Mouse (Mus musculus): ENCODE measurements at regions not wholly inside any gene's neighbourhood (a gene's known extent, or its start where the extent isn't known, plus 50 kb on each side); places are given as distances from the start of the nearest gene placed in this dataset.

DNA sequence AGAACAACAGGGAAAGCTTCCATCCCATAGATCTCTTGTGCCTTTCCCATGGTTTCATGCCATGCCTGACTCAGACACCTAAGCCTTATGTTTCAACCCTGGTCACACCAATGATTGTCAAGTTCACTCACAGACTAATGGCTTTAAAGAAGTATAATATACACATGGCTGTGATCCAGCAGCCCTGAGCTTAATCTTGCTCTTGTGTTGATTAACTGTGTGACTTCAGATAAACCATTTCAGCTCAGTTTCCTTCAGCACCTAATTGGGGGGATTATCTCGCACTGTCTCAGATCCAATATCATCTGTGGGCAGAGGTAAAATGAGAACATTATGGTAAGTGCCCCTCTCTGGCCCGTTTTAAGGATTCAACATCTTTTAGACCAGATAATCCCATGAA lies 223.9 kb upstream of the Pard3b start:
- H3K4me1 ChIP-seq (replicated peaks): peaks cover 13% of the 10 kb centered on the region
- WGBS: 71% methylated on average over 2 of the region's 2 CpGs
- H3K4me3 ChIP-seq: no peak overlapping the region
- H3K4me2 ChIP-seq: no peak overlapping the region
- no peak for ATAC-seq (ENCODE audit: low FRiP score, low read depth)
- H3K9me3 ChIP-seq: no peaks in the 10 kb centered on the region
- H3K27me3 ChIP-seq: no peaks in the 10 kb centered on the region
- H3K9ac ChIP-seq: no peak overlapping the region
- no peaks in the 10 kb centered on the region for H3K36me3 ChIP-seq
- H3K27ac ChIP-seq (replicated peaks): no peak overlapping the region

DNA sequence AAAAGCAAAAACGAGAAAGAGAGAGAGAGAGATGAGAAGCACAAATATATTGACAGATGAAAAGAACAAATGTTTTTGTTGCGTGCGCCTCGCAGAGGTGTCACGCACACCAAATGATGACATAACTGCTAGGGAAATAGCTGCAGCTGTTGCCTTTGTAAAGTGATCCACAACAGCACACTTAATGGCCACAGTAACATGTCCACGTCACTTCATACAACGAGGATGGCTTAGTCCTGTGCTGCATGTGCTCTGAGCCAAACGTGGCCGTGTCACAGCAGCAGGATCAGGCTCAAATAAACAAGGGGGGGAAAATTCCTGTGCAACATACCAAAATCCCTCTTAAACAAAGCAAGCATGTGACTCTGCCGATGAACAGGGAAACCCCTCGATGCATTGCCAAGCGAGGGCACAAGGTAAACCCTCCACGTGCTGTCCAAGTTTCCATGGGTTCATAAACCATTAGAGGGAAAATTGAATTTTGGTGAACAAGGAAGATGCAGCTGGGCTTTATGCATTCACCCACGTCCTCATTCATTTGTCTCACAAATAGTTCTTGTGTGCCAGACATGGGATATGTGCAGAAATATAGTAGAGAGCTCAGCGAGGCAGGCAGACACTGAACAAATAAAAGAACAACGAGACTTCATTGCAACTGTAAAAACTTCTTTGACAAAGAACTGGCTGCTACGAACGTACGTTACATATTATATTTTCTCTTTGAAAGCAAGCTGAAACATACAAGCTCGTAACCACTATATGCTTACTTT lies 223.0 kb upstream of the Pard3b start:
- H3K27ac ChIP-seq (replicated peaks): no peak overlapping the region
- ATAC-seq (ENCODE audit: low FRiP score, low read depth): no peak
- WGBS: 62% methylated on average over 20 of the region's 20 CpGs
- no peaks in the 10 kb centered on the region for H3K36me3 ChIP-seq
- H3K9me3 ChIP-seq: no peaks in the 10 kb centered on the region
- no peak overlapping the region for H3K4me3 ChIP-seq
- H3K9ac ChIP-seq: no peak overlapping the region
- peaks cover 17% of the 10 kb centered on the region for H3K4me1 ChIP-seq (replicated peaks)
- H3K27me3 ChIP-seq: no peaks in the 10 kb centered on the region
- H3K4me2 ChIP-seq: no peak overlapping the region

DNA sequence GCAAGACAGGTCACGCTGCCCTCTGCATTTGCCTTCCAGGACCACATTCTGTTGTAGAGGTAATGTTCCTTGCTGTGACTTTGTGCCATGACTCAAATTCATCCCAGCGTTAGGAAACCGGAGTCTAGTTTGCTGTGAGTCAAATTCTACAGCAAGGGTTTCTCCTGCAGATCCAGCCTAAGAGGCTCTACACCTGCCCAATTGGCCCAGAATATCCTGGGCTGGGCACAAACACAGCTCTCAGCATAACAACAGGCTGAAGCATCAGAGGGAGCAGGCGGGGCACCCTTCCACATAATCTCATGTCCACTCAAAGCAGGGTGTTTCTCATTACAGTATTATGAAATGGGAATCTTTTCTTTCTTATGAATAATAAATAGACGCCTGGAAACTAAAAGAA lies 220.2 kb upstream of the Pard3b start:
- peak overlapping the region; percentile 60; the same call in 1 of the 2 replicates for H3K27ac ChIP-seq (replicated peaks)
- ATAC-seq (ENCODE audit: low FRiP score, low read depth): no peak
- H3K4me2 ChIP-seq: no peak overlapping the region
- 60% methylated on average over 5 of the region's 5 CpGs for WGBS
- H3K27me3 ChIP-seq: no peaks in the 10 kb centered on the region
- H3K36me3 ChIP-seq: no peaks in the 10 kb centered on the region
- peaks cover 17% of the 10 kb centered on the region for H3K4me1 ChIP-seq (replicated peaks)
- H3K9ac ChIP-seq: no peak overlapping the region; the same call in 1 of the 2 replicates
- no peaks in the 10 kb centered on the region for H3K9me3 ChIP-seq
- no peak overlapping the region for H3K4me3 ChIP-seq

DNA sequence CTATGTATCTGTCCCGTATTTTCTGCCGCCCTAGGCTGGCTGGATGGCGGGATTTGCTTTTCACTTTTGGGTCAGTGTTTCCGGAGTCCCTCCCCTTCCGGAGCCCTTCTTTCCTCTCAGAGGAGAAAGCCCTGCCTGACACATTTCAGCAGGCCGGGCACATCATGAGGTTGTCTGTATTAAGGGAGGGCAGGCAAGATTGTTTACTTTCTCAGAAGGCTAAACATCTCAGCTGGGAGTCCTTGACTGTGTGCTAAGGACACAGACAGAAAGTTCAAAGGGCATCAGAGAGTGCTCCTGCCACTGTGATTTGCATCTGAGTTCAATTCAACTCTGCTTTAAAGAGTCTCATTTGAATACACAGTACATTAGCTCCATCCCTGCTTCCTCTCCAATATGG lies 218.8 kb upstream of the Pard3b start:
- 0 out of 2 replicates have a peak overlapping the region, but pooled peaks have one; percentile 5 for H3K27ac ChIP-seq (replicated peaks)
- no peak for ATAC-seq (ENCODE audit: low FRiP score, low read depth)
- 28% methylated on average over 6 of the region's 6 CpGs for WGBS
- no peaks in the 10 kb centered on the region for H3K27me3 ChIP-seq
- no peak overlapping the region for H3K9ac ChIP-seq
- H3K9me3 ChIP-seq: no peaks in the 10 kb centered on the region
- peaks cover 17% of the 10 kb centered on the region for H3K4me1 ChIP-seq (replicated peaks)
- H3K4me3 ChIP-seq: no peak overlapping the region
- H3K4me2 ChIP-seq: no peak overlapping the region
- no peaks in the 10 kb centered on the region for H3K36me3 ChIP-seq

DNA sequence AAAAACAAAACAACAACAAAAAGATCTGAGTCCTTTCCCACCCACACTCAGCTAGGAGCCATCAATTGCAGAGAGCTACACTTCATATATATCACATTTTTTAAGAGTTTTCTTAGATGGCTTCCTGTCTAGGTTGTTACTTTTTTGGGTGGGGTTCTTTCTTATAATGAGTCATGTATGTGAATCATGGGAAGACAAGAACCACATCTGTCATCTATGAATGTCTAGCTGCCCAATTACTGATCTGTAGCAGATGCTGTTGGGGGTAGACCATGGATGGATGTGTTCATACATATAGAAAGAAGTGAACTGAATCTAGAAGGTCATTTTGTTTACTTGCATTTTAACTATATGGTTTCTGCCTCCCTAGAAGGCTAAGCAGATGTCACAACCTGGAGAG lies 215.4 kb upstream of the Pard3b start:
- Histone ChIP-seq H3K4me1 (replicated peaks) (peaks cover 7% of the 10 kb centered on the region), H3K4me3 (no peak overlapping the region), H3K36me3 (no peaks in the 10 kb centered on the region), H3K27me3 (no peaks in the 10 kb centered on the region), H3K9me3 (no peaks in the 10 kb centered on the region), H3K9ac (no peak overlapping the region), H3K4me2 (no peak overlapping the region), H3K27ac (replicated peaks) (no peak overlapping the region)
- no peak for ATAC-seq (ENCODE audit: low FRiP score, low read depth)

DNA sequence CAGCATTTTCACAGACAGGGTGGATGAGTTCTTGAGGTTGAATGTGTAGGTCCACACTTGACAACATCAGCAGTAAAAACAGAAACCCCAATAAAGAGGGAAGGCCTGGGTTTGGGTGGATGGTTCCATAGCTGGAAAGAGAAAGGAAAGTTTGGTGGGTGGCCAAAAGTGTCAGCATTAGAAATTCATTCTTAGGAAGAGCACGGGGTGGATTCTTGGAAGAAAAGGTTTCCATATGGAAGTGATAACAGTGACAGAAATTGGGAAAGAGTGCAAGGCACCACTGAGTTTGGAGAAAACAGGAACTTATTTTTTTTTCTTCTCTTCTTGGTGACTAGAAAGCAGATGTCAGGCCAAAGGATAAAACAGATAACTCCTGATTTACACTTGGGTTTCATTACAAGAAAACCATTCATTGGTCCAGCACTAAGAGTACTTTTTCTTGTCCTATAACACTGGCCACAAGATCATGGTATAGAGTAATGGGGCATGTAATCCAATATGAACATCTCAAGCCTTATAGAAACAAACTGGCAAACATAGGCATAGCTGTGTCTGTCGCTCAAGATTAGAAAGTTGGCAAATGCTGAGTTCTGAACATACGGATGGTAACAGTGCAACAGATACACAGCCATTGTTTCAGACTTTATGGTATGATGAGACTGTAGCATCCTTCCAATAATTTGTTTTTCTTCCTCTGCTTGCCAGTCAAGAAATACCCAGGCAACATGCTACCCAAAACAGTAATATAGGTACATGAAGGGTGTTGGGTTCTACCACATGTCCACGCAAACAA lies 209.7 kb upstream of the Pard3b start:
- Histone ChIP-seq H3K4me1 (replicated peaks) (no peaks in the 10 kb centered on the region), H3K27me3 (no peaks in the 10 kb centered on the region), H3K4me3 (no peak overlapping the region), H3K4me2 (no peak overlapping the region), H3K27ac (replicated peaks) (no peak overlapping the region), H3K9ac (no peak overlapping the region), H3K9me3 (no peaks in the 10 kb centered on the region), H3K36me3 (no peaks in the 10 kb centered on the region)
- ATAC-seq (ENCODE audit: low FRiP score, low read depth): no peak
- 92% methylated on average over 4 of the region's 4 CpGs for WGBS

DNA sequence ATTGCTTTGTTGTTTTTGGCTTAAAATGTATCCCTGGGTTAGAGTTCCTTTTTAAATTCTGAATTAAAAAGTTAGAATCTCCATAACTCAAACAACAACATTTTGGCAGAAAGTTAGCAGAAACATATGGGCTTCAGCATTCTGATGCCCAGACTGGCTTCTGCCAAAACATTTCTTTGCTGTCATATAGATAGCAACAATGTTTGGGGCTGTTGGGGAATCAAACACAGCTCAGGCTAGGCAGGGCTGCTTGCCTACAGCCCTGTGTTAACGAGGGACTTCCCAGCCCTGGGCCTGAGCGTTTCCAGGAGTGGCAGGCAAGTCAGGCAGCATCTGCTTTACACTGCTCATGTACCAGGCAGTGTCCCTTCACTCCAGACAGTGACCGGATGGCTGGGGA lies 201.0 kb upstream of the Pard3b start:
- no peaks in the 10 kb centered on the region for H3K4me1 ChIP-seq (replicated peaks)
- no peak overlapping the region for H3K4me2 ChIP-seq
- H3K9ac ChIP-seq: no peak overlapping the region
- no peak overlapping the region for H3K27ac ChIP-seq (replicated peaks)
- H3K27me3 ChIP-seq: no peaks in the 10 kb centered on the region
- no peak for ATAC-seq (ENCODE audit: low FRiP score, low read depth)
- H3K4me3 ChIP-seq: no peak overlapping the region
- H3K36me3 ChIP-seq: no peaks in the 10 kb centered on the region
- 71% methylated on average over 3 of the region's 3 CpGs for WGBS
- H3K9me3 ChIP-seq: no peaks in the 10 kb centered on the region

DNA sequence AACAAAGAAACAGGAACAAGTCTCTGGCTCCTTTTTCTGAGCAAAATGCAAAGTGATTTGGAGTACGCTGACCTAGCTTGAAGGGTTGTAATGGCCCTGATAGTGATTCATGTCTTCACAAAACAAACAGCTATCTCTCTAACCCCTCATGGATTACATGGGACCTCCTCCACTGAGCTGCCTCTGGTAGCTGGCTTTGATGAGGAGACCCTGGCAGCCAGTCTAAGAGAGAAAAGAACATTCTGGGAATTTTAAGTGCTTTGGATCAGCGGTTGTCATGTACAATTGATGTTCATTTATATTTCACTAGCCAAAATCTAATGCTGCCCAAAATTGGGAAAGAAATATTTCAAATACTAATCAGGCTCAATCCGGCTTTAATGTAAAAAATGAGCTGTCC lies 177.2 kb upstream of the Pard3b start:
- Histone ChIP-seq H3K9ac (no peak overlapping the region), H3K4me1 (replicated peaks) (no peaks in the 10 kb centered on the region), H3K4me2 (no peak overlapping the region), H3K9me3 (no peaks in the 10 kb centered on the region), H3K27ac (replicated peaks) (no peak overlapping the region), H3K36me3 (no peaks in the 10 kb centered on the region), H3K27me3 (no peaks in the 10 kb centered on the region), H3K4me3 (no peak overlapping the region)
- 72% methylated on average over 3 of the region's 3 CpGs for WGBS
- ATAC-seq (ENCODE audit: low FRiP score, low read depth): no peak

DNA sequence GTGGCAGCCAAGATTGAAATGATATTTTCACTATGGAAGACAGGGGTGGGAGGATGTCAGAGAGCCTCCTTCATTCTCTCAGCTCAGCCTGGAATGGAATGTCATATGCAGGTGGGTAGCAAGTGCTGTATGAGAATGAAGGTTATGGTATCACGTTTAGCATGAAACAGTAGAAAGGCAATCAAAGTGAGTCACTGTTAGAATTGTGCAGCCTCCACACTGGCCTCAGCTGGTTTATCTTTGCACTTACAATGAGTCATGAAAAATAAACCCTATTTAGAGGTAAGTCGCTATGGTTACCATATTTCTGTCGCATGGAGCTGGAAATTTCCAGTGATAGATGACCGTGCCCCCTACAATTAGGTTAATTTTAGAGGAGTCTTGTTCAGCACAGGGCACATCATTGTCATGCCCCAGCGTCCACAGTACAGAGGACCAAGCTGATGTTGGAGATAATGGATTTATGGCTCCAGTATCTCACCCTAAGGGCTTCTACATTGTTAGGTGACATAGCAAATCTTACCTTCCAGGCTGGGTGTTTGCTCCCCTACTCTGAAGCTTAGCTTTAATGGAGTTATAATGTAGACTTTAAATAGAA lies 167.9 kb upstream of the Pard3b start:
- H3K36me3 ChIP-seq: no peaks in the 10 kb centered on the region
- H3K27me3 ChIP-seq: no peaks in the 10 kb centered on the region
- 0 out of 2 replicates have a peak overlapping the region, but pooled peaks have one; percentile 25 for H3K27ac ChIP-seq (replicated peaks)
- H3K4me3 ChIP-seq: no peak overlapping the region
- no peak overlapping the region for H3K4me2 ChIP-seq
- peaks cover 13% of the 10 kb centered on the region for H3K4me1 ChIP-seq (replicated peaks)
- no peaks in the 10 kb centered on the region for H3K9me3 ChIP-seq
- no peak for ATAC-seq (ENCODE audit: low FRiP score, low read depth)
- no peak overlapping the region for H3K9ac ChIP-seq
- 49% methylated on average over 5 of the region's 5 CpGs for WGBS

DNA sequence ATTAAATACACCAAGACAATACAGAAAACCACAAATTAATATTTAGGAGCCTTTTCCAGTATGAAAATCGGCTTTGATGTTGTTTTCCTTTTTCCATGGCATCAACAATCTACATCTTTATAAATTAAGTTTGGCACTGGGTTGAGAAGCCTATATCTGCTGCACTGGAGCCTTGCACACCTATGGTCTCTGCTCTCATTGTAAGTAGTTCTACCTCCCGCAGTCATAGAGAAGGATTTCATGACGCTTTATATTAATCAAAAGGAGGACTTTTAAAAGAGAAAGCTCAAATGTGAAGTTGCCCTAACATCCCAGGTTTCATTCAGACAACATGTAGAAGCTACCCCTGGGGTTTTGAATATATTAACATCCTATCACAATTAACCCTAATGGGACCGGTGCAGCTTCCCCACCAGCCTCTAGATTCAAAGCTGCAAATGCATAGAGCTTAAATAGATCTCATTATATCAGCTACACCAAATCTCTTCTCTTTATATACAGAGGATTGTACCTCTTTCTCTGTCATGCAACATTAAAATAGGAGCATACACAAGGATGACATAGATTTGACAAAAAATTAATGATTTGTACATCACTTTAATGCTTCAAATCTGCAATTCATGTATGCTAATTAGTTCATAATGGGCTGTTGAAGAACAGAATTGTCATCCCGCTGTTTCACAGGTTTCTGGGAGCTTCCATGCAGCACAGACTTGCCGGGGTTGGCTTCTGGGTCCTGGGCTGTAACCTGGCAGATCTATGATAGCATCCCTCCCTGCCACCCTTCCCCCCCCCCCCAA lies 166.6 kb upstream of the Pard3b start:
- ATAC-seq (ENCODE audit: low FRiP score, low read depth): peak; percentile 78
- H3K27ac ChIP-seq (replicated peaks): peak overlapping the region; percentile 87
- 30% methylated on average over 6 of the region's 6 CpGs for WGBS
- no peaks in the 10 kb centered on the region for H3K9me3 ChIP-seq
- H3K36me3 ChIP-seq: no peaks in the 10 kb centered on the region
- no peaks in the 10 kb centered on the region for H3K27me3 ChIP-seq
- peak overlapping the region; percentile 56 for H3K4me2 ChIP-seq
- H3K4me3 ChIP-seq: peak overlapping the region; percentile 24
- peak overlapping the region; percentile 46 for H3K9ac ChIP-seq
- H3K4me1 ChIP-seq (replicated peaks): peaks cover 13% of the 10 kb centered on the region

DNA sequence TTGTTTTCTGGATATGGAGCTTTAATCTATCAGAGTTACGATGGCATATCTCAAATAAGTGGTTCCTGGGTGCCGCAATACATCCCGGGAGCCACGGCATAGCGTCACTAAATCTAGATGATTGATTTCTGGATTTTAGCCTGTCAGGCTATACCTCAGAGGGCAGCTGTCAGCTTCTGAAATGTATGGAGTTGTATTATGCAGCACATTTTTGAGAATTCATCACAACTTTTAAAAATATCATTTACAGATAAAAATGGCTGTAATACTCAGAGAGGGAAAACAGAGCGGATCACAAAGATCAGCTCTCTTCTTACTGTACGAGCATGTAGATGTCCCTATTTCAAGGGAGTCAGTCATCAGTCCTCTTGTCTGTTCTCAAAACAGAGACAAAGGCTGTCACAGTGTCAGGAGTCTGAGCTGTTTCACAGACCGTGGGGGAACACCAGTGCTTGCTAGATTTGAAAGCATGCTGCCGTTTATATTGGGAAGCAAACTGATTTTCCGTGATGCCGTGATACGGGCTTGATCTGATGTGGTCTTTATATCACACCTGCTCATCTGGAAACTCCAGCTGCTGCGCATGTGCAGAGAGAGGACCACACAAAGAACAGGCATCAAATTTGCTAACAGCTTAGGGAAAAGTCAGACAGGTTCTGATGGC lies 165.9 kb upstream of the Pard3b start:
- H3K4me2 ChIP-seq: peak overlapping the region; percentile 56
- no peaks in the 10 kb centered on the region for H3K36me3 ChIP-seq
- H3K9ac ChIP-seq: peak overlapping the region; percentile 46
- H3K4me1 ChIP-seq (replicated peaks): peaks cover 13% of the 10 kb centered on the region
- ATAC-seq (ENCODE audit: low FRiP score, low read depth): peak; percentile 77
- H3K27ac ChIP-seq (replicated peaks): peak overlapping the region; percentile 87
- no peaks in the 10 kb centered on the region for H3K27me3 ChIP-seq
- 23% methylated on average over 13 of the region's 13 CpGs for WGBS
- H3K4me3 ChIP-seq: peak overlapping the region; percentile 24
- H3K9me3 ChIP-seq: no peaks in the 10 kb centered on the region

Measured in hindbrain, embryonic 15.5 days (tissue).